Mouse (Mus musculus) cerebellum, adult 2 months (tissue): ENCODE measurements around the gene Dzip1l.

Experiments used
- CTCF ChIP-seq: fragments of 200-500 bp; IDR thresholded peaks from 2 replicates; pipeline ENCODE4 v1.5.1; 2011; ENCODE audit warnings: low read depth, mild to moderate bottlenecking, control low read depth, low read length, moderate library complexity, borderline replicate concordance; ENCODE audit not compliant: insufficient read depth
- POLR2A ChIP-seq: fragments of 200-500 bp; IDR thresholded peaks from 2 replicates; pipeline ENCODE4 v1.6.1; 2011; ENCODE audit warnings: low read length, control low read depth, borderline replicate concordance; ENCODE audit not compliant: insufficient read depth

- TF ChIP-seq CTCF (no peak), POLR2A (no peak)
These were observed 25.7 kb upstream of the Dzip1l start for GRCm38 (mm10) chr9:99603566-99603965.
